Mouse (Mus musculus): ENCODE results near the gene Grn. TPM values are rescaled to one million over a fixed set of nuclear protein-coding genes. Genes with fewer than 3 reads are reported as not detected.
A peak's percentile ranks its signal among the peaks of the same experiment; 100 is the strongest.

Grn gene
- polyA plus RNA-seq, 1 experiment from 2014 or later = 94.8 TPM

GRCm38 (mm10) chr11:102393238-102393634, 36.9 kb upstream of the Grn start, which contains the start of gene Rundc3a:
TSS of gene Rundc3a (plus strand) at chr11:102393403.
- H3K27ac ChIP-seq (replicated peaks) = peak within 1 kb of the TSS; percentile 33; the same call in 1 of the 2 replicates
- no peaks in the 10 kb centered on the region for H3K36me3 ChIP-seq (replicated peaks)
- peaks cover 87% of the 10 kb centered on the region for H3K27me3 ChIP-seq
- peaks cover 34% of the 10 kb centered on the region for H3K4me1 ChIP-seq (replicated peaks)
- no peaks in the 10 kb centered on the region for H3K9me3 ChIP-seq (replicated peaks)
- WGBS (ENCODE audit: insufficient replicate concordance) = under 1% methylated on average over 33 of the region's 34 CpGs
- H3K9ac ChIP-seq = peak within 1 kb of the TSS; percentile 30; the same call in 1 of the 2 replicates
- H3K4me3 ChIP-seq (replicated peaks) = peak within 1 kb of the TSS; percentile 48
- H3K4me2 ChIP-seq = peak within 1 kb of the TSS; percentile 75
- peak; percentile 61 for ATAC-seq (ENCODE audit: insufficient read depth)

DNA sequence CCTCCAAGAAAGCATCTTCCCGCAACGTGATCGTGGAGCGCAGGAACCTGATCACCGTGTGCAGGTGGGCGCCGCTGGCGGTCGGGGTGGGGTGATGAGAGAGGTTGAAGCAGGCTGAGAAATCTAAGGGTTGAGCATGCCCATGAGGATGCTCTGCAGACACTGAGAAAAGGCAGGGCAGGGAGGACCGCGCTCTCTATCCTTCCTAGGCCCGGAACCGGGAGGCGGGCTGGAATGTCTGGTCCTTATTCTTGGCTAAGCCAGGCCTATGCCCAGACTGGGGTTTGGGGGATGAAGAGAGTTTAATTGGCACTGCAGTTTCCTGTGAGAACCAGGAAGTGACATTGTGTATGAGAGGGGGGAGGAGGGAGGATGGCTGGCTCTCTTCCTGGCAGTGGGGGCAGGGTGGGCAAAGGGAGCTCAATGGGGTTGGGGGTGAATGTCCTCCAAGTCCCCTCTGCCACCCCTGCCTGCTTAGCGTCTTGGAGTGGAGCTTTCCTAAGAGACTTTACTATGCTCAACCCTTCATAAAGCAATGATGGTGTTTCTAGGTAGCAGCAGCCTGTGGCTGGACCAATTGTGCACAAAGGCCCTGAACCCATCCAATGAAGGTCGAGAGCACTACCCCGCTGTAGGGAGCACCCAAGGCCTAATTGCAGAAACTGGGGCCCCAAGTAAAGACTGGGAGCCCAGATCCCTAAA, 36.2 kb upstream of the Grn start:
- Histone ChIP-seq H3K9ac (peak overlapping the region; percentile 30; the same call in 1 of the 2 replicates), H3K27me3 (peaks cover 93% of the 10 kb centered on the region), H3K4me3 (replicated peaks) (peak overlapping the region; percentile 48), H3K9me3 (replicated peaks) (no peaks in the 10 kb centered on the region), H3K27ac (replicated peaks) (no peak overlapping the region), H3K4me1 (replicated peaks) (peaks cover 34% of the 10 kb centered on the region), H3K36me3 (replicated peaks) (no peaks in the 10 kb centered on the region), H3K4me2 (peak overlapping the region; percentile 75)
- 9% methylated on average over 17 of the region's 17 CpGs for WGBS (ENCODE audit: insufficient replicate concordance)
- no peak for ATAC-seq (ENCODE audit: insufficient read depth)

DNA sequence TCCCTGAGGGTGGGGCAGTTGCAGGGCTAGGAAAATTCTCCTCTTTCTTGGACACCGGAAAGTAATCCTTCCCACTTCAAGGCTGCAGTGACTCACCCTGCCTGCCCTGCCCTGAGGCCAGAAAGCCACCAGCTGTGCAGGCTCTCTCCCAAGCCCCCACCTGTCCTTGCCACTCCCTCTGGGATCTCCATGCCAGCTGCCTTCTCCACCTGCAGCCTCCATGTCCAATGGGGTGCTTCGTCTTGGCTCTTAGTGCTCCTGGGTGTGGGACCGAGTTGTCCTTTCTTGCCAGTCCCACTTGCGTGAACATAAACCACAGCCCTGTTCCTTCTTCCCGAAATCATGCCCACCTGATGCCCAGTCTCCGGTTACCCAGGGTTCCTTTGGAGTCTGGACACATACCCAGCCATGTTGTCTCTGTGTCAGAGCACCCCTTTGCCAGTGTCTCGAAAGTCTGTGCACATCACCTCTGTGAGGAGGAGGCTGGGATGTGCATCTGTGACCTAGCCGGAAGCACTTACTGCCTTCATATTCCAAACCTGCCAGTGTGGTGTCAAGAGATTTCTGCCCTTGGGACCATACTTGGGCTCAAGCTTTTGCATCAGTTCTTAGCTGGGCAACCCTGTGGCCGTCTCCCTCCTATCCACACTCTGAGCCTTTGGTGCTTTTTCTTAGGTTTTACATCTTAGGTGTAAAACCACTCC, 35.5 kb upstream of the Grn start:
- ATAC-seq (ENCODE audit: insufficient read depth) = no peak
- Histone ChIP-seq H3K9ac (no peak overlapping the region), H3K27me3 (peaks cover 97% of the 10 kb centered on the region)

GRCm38 (mm10) chr11:102395250-102395649, 34.9 kb upstream of the Grn start:
- peaks cover 44% of the 10 kb centered on the region for H3K4me1 ChIP-seq (replicated peaks)
- no peaks in the 10 kb centered on the region for H3K36me3 ChIP-seq (replicated peaks)
- no peaks in the 10 kb centered on the region for H3K9me3 ChIP-seq (replicated peaks)
- no peak overlapping the region for H3K4me2 ChIP-seq
- 13% methylated on average over 5 of the region's 5 CpGs for WGBS (ENCODE audit: insufficient replicate concordance)
- no peak overlapping the region for H3K9ac ChIP-seq
- no peak overlapping the region for H3K4me3 ChIP-seq (replicated peaks)
- peaks cover 100% of the 10 kb centered on the region for H3K27me3 ChIP-seq
- ATAC-seq (ENCODE audit: insufficient read depth) = no peak
- no peak overlapping the region for H3K27ac ChIP-seq (replicated peaks)

More for the DNA sequence above, 35.5 kb upstream of the Grn start:
- Histone ChIP-seq H3K4me3 (replicated peaks) (no peak overlapping the region), H3K9me3 (replicated peaks) (no peaks in the 10 kb centered on the region), H3K27ac (replicated peaks) (no peak overlapping the region), H3K4me1 (replicated peaks) (peaks cover 41% of the 10 kb centered on the region), H3K36me3 (replicated peaks) (no peaks in the 10 kb centered on the region), H3K4me2 (no peak overlapping the region)
- 69% methylated on average over 9 of the region's 9 CpGs for WGBS (ENCODE audit: insufficient replicate concordance)

DNA sequence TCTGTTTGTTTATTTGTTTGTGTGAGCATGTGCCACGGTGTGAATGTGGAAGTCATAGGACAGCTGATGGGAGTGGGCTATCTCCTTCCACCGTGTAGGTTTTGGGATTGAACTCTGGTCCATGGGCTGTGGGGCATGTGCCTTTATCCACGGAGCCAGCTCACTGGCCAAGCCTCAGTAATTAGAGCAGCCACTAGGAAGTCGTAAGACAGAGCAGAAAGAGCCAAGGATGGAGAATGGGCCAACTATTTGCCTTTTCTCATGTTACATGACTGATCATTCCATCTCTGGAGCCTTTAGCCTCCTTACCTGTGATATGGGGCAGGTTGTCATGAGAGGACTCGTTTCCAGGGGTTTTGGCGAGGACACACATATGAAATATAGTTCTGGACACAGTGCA, 33.9 kb upstream of the Grn start:
- H3K36me3 ChIP-seq (replicated peaks) = no peaks in the 10 kb centered on the region
- no peak overlapping the region for H3K9ac ChIP-seq
- no peaks in the 10 kb centered on the region for H3K9me3 ChIP-seq (replicated peaks)
- H3K27me3 ChIP-seq = peaks cover 100% of the 10 kb centered on the region
- 50% methylated on average over 6 of the region's 6 CpGs for WGBS (ENCODE audit: insufficient replicate concordance)
- no peak overlapping the region for H3K4me2 ChIP-seq
- no peak overlapping the region for H3K4me3 ChIP-seq (replicated peaks)
- H3K27ac ChIP-seq (replicated peaks) = no peak overlapping the region
- H3K4me1 ChIP-seq (replicated peaks) = peaks cover 54% of the 10 kb centered on the region
- ATAC-seq (ENCODE audit: insufficient read depth) = no peak

GRCm38 (mm10) chr11:102396671-102397141, 33.4 kb upstream of the Grn start:
- WGBS (ENCODE audit: insufficient replicate concordance) = 69% methylated on average over 7 of the region's 7 CpGs
- H3K27ac ChIP-seq (replicated peaks) = no peak overlapping the region
- no peaks in the 10 kb centered on the region for H3K9me3 ChIP-seq (replicated peaks)
- ATAC-seq (ENCODE audit: insufficient read depth) = no peak
- peaks cover 100% of the 10 kb centered on the region for H3K27me3 ChIP-seq
- no peak overlapping the region for H3K4me3 ChIP-seq (replicated peaks)
- no peak overlapping the region for H3K4me2 ChIP-seq
- H3K9ac ChIP-seq = no peak overlapping the region
- peaks cover 3% of the 10 kb centered on the region; the same call in 1 of the 2 replicates for H3K36me3 ChIP-seq (replicated peaks)
- H3K4me1 ChIP-seq (replicated peaks) = peaks cover 58% of the 10 kb centered on the region

- ATAC-seq (ENCODE audit: insufficient read depth) = no peak
- Histone ChIP-seq H3K4me1 (replicated peaks) (peaks cover 51% of the 10 kb centered on the region), H3K27me3 (peaks cover 95% of the 10 kb centered on the region)
Measured at GRCm38 (mm10) chr11:102398007-102398825, 31.9 kb upstream of the Grn start.

DNA sequence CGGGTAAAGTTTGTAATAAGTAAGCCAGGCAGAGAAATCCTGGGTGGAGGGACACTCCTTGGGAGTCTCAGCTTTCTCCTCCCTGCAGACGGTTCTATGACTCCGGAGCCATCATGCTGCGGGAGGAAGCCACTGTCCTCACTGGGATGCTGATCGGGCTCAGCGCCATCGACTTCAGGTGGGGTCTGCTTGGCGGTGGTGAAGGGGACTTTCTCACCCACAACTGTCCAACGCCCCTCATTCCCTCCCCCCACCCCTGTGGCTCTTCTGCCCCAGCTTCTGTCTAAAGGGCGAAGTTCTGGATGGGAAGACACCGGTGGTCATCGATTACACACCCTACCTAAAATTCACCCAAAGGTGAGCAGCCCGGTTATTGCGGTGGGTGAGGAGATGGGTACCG, 31.0 kb upstream of the Grn start:
- Histone ChIP-seq H3K4me1 (replicated peaks) (peaks cover 46% of the 10 kb centered on the region), H3K27ac (replicated peaks) (no peak overlapping the region), H3K9me3 (replicated peaks) (no peaks in the 10 kb centered on the region), H3K4me3 (replicated peaks) (peak overlapping the region; percentile 43), H3K36me3 (replicated peaks) (peaks cover 27% of the 10 kb centered on the region), H3K9ac (no peak overlapping the region), H3K27me3 (peaks cover 87% of the 10 kb centered on the region), H3K4me2 (peak overlapping the region; percentile 60)
- WGBS (ENCODE audit: insufficient replicate concordance) = 18% methylated on average over 15 of the region's 15 CpGs
- ATAC-seq (ENCODE audit: insufficient read depth) = no peak

More at GRCm38 (mm10) chr11:102398007-102398825, 31.9 kb upstream of the Grn start:
- H3K4me2 ChIP-seq = no peak overlapping the region
- peaks cover 18% of the 10 kb centered on the region for H3K36me3 ChIP-seq (replicated peaks)
- H3K9me3 ChIP-seq (replicated peaks) = no peaks in the 10 kb centered on the region
- no peak overlapping the region for H3K4me3 ChIP-seq (replicated peaks)
- H3K9ac ChIP-seq = no peak overlapping the region
- no peak overlapping the region for H3K27ac ChIP-seq (replicated peaks)
- WGBS (ENCODE audit: insufficient replicate concordance) = 75% methylated on average over 20 of the region's 20 CpGs

GRCm38 (mm10) chr11:102399610-102400072, 30.5 kb upstream of the Grn start:
- Histone ChIP-seq H3K27me3 (peaks cover 81% of the 10 kb centered on the region), H3K36me3 (replicated peaks) (peaks cover 32% of the 10 kb centered on the region), H3K4me1 (replicated peaks) (peaks cover 47% of the 10 kb centered on the region), H3K4me2 (peak overlapping the region; percentile 60), H3K27ac (replicated peaks) (no peak overlapping the region), H3K4me3 (replicated peaks) (peak overlapping the region; percentile 43), H3K9ac (0 out of 2 replicates have a peak overlapping the region, but pooled peaks have one; percentile 45), H3K9me3 (replicated peaks) (no peaks in the 10 kb centered on the region)
- WGBS (ENCODE audit: insufficient replicate concordance) = 5% methylated on average over 34 of the region's 34 CpGs
- no peak for ATAC-seq (ENCODE audit: insufficient read depth)

GRCm38 (mm10) chr11:102400513-102401084, 29.5 kb upstream of the Grn start:
- H3K9me3 ChIP-seq (replicated peaks) = no peaks in the 10 kb centered on the region
- H3K27ac ChIP-seq (replicated peaks) = no peak overlapping the region
- no peak overlapping the region for H3K4me2 ChIP-seq
- ATAC-seq (ENCODE audit: insufficient read depth) = no peak
- WGBS (ENCODE audit: insufficient replicate concordance) = 24% methylated on average over 12 of the region's 12 CpGs
- no peak overlapping the region; the same call in 1 of the 2 replicates for H3K9ac ChIP-seq
- H3K4me3 ChIP-seq (replicated peaks) = no peak overlapping the region
- H3K4me1 ChIP-seq (replicated peaks) = peaks cover 54% of the 10 kb centered on the region
- H3K27me3 ChIP-seq = peaks cover 72% of the 10 kb centered on the region
- peaks cover 42% of the 10 kb centered on the region for H3K36me3 ChIP-seq (replicated peaks)

Data from liver, embryonic 15.5 days (tissue).